Mouse (Mus musculus) CD4-positive, CD25-positive, alpha-beta regulatory T cell, adult 2 months (primary cell): Measurements from ENCODE around the gene Slc5a11.

Source experiments
- DNase-seq: peaks from one replicate; pipeline ENCODE4 v3.0.0-alpha.2; 2012; ENCODE audit warnings: low read depth, low spot score

The Slc5a11 gene

DNA sequence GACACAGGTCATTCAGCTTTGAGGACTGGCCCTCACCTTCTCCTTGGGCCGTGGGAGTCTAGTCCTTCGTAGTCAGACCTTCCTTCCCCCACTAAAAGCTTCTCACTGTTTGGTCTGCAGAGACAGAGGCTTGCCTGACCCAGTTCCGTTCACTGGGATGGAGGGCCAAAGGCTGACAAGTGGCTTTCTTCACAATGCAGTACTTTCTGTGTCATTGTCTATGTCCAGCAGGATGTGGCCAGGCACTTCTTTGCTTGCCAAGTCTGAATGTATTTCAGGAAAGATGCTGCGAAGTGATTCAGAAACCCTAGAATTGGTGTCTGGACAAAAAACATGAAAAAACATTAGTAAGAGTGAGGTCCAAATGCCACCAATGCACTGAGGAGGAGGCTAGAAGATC lies 65.2 kb downstream of the Slc5a11 start:
- no peak for DNase-seq

DNA sequence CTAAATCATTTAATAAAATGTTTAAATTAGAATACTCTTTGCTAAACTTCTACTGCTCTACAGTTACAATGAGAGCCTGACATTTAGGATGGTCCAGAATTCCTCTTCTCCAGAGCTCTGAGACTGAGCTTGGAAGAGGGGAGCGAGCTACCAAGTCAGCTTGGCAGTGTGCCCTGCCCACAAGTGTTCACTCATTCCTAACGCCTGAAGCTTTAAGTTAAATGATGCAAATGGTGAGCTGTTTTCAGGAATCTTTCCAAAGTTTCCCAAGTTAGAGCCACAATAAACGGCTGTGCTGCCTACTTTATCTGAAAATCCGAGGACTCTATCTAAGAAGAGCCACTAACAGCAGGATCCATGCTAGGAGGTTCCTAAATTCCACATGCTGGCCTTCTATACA lies 69.2 kb downstream of the Slc5a11 start:
- no peak for DNase-seq

DNA sequence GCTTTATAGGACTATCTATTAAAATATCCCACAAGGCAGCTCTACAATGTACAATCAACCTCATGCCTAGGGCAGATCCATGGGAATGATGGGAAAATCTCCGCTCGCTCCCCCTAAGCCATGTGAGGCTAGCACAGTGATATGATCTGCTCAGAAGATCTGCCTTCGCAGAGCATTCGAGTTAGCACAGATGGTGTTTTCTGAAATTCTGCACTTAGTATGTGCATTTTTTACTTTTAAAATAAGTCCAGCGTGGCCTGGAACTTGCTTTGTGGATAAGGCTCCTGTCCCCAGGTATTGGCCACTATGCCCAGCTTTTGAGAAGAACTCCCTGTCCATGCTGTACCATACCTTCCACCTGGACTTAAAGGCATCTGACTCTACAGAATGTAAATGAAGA lies 71.3 kb downstream of the Slc5a11 start:
- no peak for DNase-seq

DNA sequence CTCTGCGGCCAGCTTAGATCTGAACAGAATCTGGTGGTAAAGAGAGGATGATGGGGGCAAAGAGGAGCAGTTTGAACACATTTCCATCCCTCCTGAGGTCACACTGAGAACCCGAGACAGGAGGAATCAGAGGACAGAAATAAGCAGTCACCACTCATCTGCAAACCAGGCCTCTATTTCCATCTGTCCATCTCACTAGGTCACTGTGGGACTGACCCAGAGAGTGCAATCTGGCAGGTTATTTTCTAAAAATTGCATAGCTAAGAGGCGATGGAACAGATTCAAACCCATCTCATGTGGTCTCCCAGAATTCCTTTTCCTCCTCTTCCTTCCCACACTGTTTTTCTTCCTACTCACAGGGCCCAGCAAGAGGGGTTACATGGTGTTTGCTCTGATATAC lies 73.3 kb downstream of the Slc5a11 start:
- no peak for DNase-seq

- no peak for DNase-seq
Measured at GRCm38 (mm10) chr7:123289176-123289575, 74.6 kb downstream of the Slc5a11 start.

- no peak for DNase-seq
Measured at GRCm38 (mm10) chr7:123291942-123292341, 77.4 kb downstream of the Slc5a11 start.

GRCm38 (mm10) chr7:123293898-123294297 lies 79.3 kb downstream of the Slc5a11 start:
- no peak for DNase-seq

DNA sequence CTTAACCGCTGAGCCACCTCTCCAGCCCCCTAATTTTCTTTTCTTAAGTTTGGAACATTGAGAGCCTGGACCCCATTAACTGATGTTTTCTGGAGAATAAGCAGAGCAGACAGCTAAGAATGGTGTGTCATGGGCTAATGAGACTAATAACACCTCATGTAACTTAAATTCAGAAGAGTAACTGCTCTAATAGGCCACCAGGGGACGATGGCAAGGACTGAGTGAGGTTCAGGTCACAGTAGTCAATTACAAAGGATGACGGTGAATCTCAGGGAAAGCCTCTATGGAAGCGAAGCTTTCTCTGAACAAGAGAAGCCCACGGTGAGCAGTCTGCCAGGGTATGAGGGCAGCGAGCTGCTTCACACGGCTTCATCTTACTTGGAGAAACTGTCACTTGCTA lies 80.8 kb downstream of the Slc5a11 start:
- DNase-seq: no peak

DNA sequence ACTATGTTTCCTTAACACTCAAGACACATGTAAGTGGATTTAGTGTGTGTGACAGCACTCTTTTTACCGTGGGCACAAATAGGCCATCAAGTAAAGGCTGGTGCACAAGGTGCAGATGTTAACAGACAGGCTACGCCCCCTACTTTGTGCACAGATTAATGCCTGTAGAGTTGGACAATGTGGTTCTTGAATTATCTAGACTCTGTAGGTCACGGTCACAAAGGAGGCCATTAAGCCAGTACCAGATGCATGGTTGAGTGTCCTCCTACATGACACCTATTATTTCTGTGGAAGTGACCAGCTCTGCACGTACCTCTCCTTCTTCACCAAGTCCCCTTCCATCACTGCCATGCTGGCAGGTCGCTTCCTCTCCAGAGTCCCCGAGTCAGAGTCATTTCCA lies 81.5 kb downstream of the Slc5a11 start:
- no peak for DNase-seq

GRCm38 (mm10) chr7:123298225-123298624 lies 83.6 kb downstream of the Slc5a11 start:
- DNase-seq: no peak

- DNase-seq: peak; percentile 11
Measured at GRCm38 (mm10) chr7:123300258-123300657, 85.7 kb downstream of the Slc5a11 start.

DNA sequence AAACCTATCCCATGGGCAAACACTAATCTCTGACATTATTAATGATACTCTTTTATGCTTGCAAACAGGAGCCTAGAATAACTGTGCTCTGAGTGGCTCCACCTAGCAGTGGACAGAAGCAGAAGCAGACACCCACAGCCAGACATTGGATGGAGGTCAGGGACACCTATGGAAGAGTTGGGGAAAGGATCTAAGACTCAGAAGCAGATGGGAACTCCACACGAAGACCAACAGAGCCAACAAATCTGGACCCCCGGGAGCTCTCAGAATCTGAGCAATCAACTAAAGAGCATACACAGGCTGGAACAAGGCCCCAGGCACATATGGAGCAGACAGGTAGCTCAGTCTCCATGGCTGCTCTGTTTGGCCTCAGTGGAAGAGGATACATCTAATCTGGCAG lies 90.8 kb downstream of the Slc5a11 start:
- no peak for DNase-seq

DNA sequence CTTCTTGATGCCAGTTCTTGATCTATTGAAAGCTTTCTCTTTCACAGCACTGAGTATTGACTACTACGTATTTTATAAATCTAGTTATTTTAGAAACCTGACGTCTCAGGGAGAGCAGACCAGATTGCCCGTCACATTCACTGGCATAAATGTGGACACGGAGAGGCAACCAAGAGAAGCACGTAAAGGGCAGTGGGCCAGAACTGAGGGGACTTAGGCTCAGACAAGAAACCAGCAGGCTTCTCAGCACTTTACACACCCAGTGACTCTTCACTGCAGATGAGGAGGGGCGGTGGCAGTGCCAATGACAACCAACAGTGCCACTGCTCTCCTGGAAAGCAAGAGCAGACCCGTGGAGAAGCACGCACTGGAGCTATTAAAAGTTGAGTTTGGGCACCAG lies 92.7 kb downstream of the Slc5a11 start:
- DNase-seq: no peak

DNA sequence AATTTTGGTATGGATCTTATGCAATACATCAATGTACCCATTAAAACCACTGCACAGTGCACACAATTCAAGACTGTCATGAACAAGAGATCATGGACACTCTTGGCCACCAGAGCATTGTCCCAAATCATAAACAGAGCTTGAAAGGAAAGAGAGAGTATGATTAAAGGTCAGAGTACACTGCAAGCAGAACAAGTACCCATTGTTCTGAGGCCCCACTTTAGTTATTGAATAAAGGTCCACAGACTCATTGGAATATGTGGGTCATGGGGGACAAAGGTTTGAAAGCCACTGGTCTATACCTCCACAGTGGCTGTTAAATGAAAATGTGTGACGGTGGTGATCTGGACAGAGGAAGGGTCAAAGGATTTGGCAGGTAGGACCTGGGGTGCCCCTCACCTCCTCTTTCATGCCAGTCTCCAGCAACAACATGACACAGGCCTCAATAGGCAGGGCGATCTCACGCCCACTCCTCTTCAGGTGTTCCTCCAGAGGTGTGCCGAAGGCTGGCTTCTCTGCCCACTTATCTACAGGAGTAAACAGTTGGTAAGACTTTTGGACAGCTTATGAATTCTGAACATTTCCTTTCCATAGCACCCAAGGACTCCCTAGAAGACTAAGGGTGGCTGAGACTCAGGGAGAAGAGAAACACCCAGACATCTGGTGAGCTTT lies 93.4 kb downstream of the Slc5a11 start:
- DNase-seq: no peak

DNA sequence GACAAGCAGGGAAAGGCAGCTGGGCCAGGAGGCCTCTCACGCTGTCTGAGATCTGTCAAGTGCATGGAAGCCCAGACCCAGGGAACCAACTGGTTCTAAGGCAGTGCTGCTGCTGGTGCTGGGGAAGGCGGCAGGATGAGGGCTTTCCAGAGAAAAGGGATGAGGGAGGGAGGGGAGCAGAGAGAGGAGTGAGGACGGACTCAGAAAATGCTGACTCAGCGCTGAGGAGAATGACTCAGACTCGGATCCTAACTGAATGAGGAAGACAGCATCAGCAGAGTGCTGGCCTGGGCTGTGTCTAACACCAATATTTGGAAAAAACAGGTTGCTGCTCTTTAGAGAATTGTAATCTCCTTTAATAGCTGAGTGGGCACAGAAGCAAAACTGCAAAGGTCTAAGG lies 97.3 kb downstream of the Slc5a11 start:
- DNase-seq: no peak

DNA sequence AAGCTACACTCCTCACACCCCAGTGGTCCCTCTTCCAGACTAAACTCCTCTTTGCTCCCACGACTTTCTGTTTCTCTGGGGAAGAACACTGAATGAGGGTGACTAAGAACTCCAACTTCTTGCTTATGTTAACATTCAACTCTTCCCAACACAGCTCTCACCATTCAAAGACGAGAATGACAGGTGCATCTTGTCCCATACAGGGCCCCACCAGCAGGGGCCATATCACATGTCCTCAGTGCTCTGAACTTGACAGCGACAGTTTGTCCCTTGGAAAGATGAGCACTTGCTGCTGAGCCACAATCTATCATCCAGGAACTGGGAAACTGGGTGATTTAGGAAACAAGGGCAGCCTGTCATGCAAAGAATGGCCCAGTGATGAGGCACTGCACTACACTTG lies 98.2 kb downstream of the Slc5a11 start:
- no peak for DNase-seq

- DNase-seq: peak; percentile 80
Measured at GRCm38 (mm10) chr7:123322452-123323121, 108.0 kb downstream of the Slc5a11 start.
